Mouse (Mus musculus): Measurements from ENCODE around the gene Fmo2.

DNA sequence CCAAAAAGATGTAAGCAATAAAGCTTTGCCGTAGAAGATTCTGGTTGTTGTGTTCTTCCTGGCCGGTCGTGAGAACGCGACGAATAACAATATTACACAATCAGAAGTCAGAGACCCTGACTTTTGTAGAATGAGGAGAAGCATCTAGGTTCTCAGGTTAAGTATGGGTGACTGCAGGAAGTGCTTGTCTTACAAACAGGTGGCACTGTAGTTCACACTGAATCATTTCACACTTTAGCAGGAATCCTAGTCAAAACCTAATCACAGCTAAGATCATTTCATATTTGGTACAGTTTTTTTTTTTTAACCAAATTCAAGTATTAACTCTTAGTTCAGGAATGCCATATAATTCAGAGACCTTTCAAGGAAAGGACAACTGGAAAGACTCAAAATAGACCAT lies 51.0 kb downstream of the Fmo2 start:
- TF ChIP-seq CTCF (IDR thresholded peaks at IDR 0.05; ENCODE audit: insufficient read depth, low read depth, low read length): no peak
- TF ChIP-seq POLR2A (IDR thresholded peaks at IDR 0.05; ENCODE audit: insufficient read depth, low read depth, low read length): no peak
